Mouse (Mus musculus) bone marrow, adult 2 months (tissue): ENCODE measurements around the gene Sergef. TPM values are rescaled to one million over a fixed set of nuclear protein-coding genes. Genes with fewer than 3 reads are reported as not detected.

Source experiments
- H3K27ac ChIP-seq: fragments of 200-500 bp; 2 replicates; pipeline ENCODE4 v1.5.1; 2012; ENCODE audit warnings: low read depth, mild to moderate bottlenecking, control low read depth, inconsistent platforms, low read length; ENCODE audit not compliant: control insufficient read depth, poor library complexity, insufficient read depth
- H3K4me1 ChIP-seq: fragments of 200-500 bp; 2 replicates; pipeline ENCODE4 v1.6.1; 2011; ENCODE audit warnings: low read length; ENCODE audit not compliant: control insufficient read depth, insufficient read depth
- H3K4me3 ChIP-seq: fragments of 200-500 bp; replicated peaks from 2 replicates; pipeline ENCODE3; 2011; ENCODE audit warnings: mild to moderate bottlenecking, low read depth, low read length, control low read depth; ENCODE audit not compliant: control insufficient read depth
- CTCF ChIP-seq: fragments of 200-500 bp; IDR thresholded peaks from 2 replicates; pipeline ENCODE4 v1.5.1; 2011; ENCODE audit warnings: low read length, control low read depth; ENCODE audit not compliant: control insufficient read depth, insufficient read depth
- POLR2A ChIP-seq: fragments of 200-500 bp; IDR thresholded peaks from 2 replicates; pipeline ENCODE4 v1.6.1; 2011; ENCODE audit warnings: low read depth, mild to moderate bottlenecking, control low read depth, low read length, borderline replicate concordance; ENCODE audit not compliant: control insufficient read depth
- WGBS: fragments of 180-500 bp; shearing (Covaris S2); methylation state at CpG from one replicate; pipeline ENCODE4 v1.1.7; 2018; 5-methylcytosine and 5-hydroxymethylcytosine counted together
- polyA plus RNA-seq: library from polyadenylated mRNA; stranded (reverse); fragments of >200 nt; gene quantifications from 2 replicates; pipeline ENCODE4 v1.2.4, GENCODE M21; 2011; ENCODE audit warnings: low replicate concordance; ENCODE audit not compliant: missing spikeins, insufficient read depth, insufficient read length

Sergef gene
- polyA plus RNA-seq, 1 experiment: 6.5 TPM

DNA sequence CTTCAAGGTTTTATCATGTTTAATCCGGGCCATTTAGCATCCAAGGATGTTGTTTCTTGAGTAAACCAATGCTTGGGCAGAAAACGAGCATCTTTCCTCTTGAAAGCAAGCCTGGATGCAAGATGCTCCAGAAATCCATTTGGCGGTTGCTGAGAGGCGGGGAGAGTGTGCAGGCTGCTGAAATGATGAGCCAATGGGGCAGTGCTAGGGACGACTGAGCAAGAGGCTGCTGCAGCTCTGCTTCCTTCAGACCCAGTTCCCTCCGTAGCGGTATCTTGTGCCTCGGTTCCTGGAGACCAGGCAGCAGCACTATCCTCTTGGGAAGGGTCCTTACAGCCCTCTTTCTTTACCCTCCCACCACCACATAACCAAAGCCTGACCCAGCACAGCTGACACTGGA is 177.3 kb downstream of the Sergef start:
- TF ChIP-seq POLR2A (no peak), CTCF (no peak)
- Histone ChIP-seq H3K4me3 (no peak overlapping the region), H3K4me1 (no peaks in the 10 kb centered on the region), H3K27ac (no peak overlapping the region)
- 83% methylated on average over 8 of the region's 8 CpGs for WGBS

DNA sequence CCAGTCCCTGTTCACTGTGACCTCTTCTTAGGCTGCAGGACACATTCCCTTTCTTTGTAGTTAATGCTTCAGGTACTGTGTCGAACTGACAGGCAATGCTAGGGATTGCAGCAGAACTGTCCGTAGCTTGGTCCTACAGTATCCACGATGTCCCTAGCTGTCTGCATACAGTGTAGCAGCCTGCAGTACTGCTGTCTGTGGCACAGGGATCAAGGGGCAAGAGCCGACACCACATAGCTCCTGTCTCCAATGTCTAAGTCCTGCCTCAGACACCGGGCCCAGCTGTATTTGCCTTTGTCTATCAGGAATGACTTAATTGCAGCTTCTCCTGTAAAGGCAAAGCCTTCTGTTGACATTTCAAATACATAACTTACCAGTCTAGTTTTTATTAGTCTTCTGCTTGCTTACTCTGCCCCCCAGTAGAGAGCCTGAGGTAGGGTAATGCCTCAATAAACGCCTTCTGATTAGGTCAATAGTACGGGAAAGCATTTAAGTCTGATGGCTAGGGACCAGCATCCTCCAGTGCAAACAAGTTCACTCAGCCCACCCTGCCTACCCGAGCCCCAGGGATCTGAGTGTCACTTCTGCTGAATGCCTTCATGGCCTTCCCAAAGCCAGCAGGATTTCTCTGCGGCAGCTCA is 179.9 kb downstream of the Sergef start:
- no peak for TF ChIP-seq POLR2A
- TF ChIP-seq CTCF: no peak
- no peak overlapping the region for H3K4me3 ChIP-seq
- no peak overlapping the region for H3K27ac ChIP-seq
- 87% methylated on average over 9 of the region's 9 CpGs for WGBS
- H3K4me1 ChIP-seq: no peaks in the 10 kb centered on the region

DNA sequence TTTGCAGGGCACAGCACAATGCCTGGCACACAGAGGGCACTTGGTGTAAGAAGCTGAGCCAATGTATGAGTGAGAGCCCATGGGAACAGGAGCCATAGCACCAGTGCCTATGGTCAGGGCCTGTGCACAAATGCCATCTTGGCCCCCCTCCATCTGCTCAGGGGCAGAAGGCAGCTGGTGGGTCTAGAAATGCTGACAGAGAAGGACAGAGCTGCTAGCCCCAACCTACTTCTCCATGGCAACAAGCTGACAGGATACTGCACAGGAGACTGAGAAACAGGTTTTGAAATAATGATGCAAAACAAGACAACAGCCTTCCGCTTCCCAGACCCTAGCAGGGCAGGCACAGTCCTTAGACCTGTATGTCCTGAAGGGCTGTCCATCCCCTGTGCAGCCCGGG is 180.4 kb downstream of the Sergef start:
- 66% methylated on average over 2 of the region's 2 CpGs for WGBS

DNA sequence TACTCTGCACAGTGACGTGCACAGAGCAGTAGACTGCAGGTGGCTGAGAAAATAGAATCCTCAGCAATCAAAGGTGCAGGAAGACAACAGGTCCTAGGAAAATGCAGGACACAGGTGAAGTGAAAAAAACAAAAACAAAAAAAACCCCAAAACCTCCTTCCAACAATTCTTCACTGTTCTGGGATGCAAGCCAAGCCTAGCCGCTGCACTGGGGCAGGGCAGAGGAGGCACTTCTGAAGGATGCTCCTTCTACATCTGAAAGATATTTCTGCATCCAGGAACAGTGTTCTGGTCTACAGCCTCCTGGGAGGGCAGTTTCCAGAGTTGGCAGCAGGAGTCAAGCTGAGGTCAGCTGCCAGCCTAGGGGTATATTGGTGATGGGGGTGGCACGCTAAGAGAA is 181.7 kb downstream of the Sergef start:
- WGBS: 84% methylated on average over 3 of the region's 3 CpGs
- H3K27ac ChIP-seq: no peak overlapping the region
- no peak overlapping the region for H3K4me3 ChIP-seq
- no peak for TF ChIP-seq CTCF
- no peak for TF ChIP-seq POLR2A
- H3K4me1 ChIP-seq: no peaks in the 10 kb centered on the region

More for the DNA sequence above, 180.4 kb downstream of the Sergef start:
- no peaks in the 10 kb centered on the region for H3K4me1 ChIP-seq
- TF ChIP-seq POLR2A (no peak), CTCF (no peak)
- H3K4me3 ChIP-seq: no peak overlapping the region
- no peak overlapping the region for H3K27ac ChIP-seq

DNA sequence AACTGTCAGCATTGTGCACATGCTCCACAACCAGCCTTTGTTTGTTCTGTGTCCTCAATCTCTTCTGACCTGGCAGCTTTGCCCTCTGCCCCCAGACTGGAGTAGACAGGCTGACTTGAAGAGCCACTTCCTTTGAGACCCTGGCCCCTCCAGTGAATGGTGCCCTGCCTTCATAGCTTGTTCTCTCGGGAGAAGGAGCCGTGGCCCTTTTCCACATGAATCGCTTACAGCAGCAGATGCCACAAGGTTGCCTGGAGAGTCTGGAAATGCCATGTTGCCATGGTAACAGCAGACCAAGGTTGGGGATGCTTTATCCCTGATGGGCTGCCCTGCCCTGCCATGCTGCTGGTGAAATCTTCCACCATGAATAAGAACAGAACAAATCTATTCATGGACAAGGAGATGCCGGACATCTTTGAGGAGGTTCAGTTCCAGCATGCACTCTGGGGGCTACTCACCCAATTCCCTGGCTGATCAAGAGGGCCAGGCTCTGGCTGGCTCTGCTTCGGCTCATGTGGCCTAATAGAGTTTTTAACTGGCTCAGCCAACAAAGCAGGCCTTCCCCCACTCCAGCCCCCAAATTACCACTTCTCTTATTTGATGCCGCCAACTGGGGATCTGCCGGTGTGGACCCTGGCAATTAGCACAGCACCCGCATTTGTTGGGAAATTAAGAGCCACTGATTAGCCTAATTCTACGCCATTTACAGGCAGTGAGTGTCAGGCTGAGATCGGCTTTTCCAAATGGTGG is 185.5 kb downstream of the Sergef start:
- H3K27ac ChIP-seq: no peak overlapping the region
- no peak overlapping the region for H3K4me3 ChIP-seq
- H3K4me1 ChIP-seq: no peaks in the 10 kb centered on the region
- 78% methylated on average over 10 of the region's 10 CpGs for WGBS
- TF ChIP-seq POLR2A: no peak
- TF ChIP-seq CTCF: no peak

DNA sequence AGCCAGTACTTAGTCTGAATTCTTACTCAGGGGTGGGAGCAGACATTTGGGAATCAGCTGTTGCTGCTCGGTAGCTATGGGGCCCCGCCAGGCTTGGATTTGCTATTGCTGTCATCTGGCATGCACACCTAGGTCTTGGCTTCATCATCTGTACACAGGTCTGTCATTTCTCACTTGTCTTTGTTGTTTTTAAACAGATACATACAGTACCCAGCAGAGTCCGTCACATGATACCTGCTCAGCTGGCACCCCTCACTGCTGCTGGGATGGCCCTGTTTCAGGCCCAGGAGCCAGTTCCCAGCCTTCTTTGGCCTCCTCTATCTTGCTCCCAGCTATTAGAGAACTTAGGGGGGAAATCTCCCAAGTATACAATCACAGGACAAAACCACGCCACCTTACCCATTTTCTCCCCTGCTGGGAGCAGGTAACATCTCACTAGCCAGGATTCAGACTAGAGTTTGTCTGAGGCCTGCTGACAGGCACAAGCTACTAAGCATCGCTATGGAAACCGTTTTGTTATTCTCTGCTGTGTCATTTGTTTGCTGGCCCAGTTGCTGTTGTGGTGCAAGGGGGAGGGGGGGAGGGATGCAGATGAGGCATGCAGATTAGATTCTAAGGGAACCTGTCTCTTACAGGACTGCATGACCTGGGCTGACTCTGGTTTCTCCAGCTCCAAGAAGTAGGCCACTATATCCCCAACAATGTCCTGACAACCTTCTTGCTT is 190.5 kb downstream of the Sergef start:
- no peak for TF ChIP-seq CTCF
- no peak for TF ChIP-seq POLR2A
- H3K4me1 ChIP-seq: no peaks in the 10 kb centered on the region
- H3K27ac ChIP-seq: no peak overlapping the region
- no peak overlapping the region for H3K4me3 ChIP-seq
- WGBS: 75% methylated on average over 6 of the region's 6 CpGs

DNA sequence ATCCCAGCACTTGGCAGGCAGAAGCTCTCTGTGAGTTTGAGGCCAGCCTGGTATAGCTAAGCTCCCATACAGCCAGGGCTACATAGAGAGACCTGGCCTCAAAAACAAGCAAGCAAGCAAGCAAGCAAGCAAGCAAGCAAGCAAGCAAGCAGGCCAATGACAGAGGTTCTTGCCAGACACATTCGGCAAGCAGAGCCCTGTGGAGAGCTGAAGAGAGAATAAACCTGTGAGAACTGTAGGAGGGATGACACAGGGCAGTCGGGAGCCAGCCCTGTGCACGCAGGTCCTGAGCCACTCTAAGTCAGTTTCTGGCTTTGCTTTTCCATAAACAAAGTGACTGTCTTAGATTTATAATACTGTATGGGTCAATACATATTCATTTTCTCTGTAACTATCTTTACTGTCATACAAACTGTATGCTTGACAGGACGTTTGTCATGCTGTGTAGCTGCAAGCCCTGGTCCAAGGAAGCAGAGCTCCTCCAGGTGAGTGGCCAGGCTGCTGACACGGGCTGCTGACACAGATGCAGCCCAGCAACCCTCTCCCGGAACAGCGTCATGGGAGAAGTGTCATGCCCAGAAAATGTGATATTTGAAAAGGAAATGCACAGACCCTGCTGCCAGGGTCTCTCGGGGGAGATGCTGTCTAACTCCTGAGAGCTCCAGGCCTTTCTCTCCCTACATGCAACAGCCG is 192.0 kb downstream of the Sergef start:
- no peak overlapping the region for H3K4me3 ChIP-seq

DNA sequence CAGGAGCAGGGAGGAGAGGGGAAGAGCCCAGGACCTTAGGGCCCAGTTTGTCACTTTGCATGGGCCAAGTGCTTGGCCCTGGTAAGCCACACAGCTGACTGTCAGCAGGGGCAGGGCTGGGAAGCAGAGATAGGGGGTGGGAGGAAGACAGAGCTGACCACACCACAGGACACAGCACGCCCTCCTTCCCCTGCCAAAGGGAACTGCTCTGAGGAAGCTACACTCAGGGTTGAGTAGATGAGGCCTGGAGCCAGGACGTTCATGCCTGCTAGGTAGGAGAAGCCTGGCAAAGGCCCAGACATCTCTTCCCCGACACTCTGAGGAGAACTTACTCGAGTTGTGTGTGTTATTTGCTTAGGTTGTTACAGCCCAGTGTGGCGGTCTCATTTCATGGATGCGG is 193.7 kb downstream of the Sergef start:
- H3K4me1 ChIP-seq: no peaks in the 10 kb centered on the region
- no peak overlapping the region for H3K4me3 ChIP-seq
- TF ChIP-seq POLR2A (no peak), CTCF (no peak)
- no peak overlapping the region for H3K27ac ChIP-seq
- WGBS: 37% methylated on average over 6 of the region's 6 CpGs

More for the DNA sequence above, 192.0 kb downstream of the Sergef start:
- no peak overlapping the region for H3K27ac ChIP-seq
- TF ChIP-seq POLR2A: no peak
- no peak for TF ChIP-seq CTCF
- 82% methylated on average over 9 of the region's 9 CpGs for WGBS
- no peaks in the 10 kb centered on the region for H3K4me1 ChIP-seq

DNA sequence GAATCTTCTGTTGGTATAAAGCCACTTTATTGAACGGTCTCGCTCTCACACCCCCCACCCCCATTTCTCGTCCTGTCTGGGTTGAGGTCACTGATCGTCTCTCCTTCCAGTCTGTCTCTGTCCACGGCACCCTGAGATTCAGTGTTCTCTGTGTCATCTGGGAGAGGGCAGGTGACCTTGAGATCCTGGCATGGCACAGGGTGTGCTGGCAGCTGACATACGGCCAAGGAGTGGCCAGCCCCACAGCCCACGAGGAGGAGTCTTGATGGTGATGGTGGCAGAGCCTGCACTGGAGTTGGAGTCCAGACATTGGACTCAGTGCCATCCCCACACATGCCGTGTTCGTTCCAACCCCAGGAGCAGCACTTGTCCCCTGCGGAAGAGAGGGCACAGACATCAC is 196.4 kb downstream of the Sergef start:
- H3K4me1 ChIP-seq: no peaks in the 10 kb centered on the region
- 83% methylated on average over 10 of the region's 10 CpGs for WGBS

More for the DNA sequence above, 196.4 kb downstream of the Sergef start:
- no peak for TF ChIP-seq POLR2A
- TF ChIP-seq CTCF: no peak
- Histone ChIP-seq H3K27ac (no peak overlapping the region), H3K4me3 (no peak overlapping the region)
